Mouse (Mus musculus) hindbrain, embryonic 10.5 days (tissue): ENCODE results near the gene Cypt2. TPM values are rescaled to one million over a fixed set of nuclear protein-coding genes. Genes with fewer than 3 reads are reported as not detected.
"Not testable (repeated sequence)": the region's sequence is repeated elsewhere in the genome, so short reads cannot be mapped to it uniquely, and the experiment has no call there.

Source experiments
- DNase-seq: peaks from one replicate; pipeline ENCODE4 v3.0.0-alpha.2; 2017; ENCODE audit warnings: low spot score
- H3K27ac ChIP-seq: fragments of 300-500 bp; sonication (generic); 2 replicates; pipeline ENCODE4 v1.5.1; 2016; ENCODE audit warnings: mild to moderate bottlenecking, moderate library complexity
- H3K27me3 ChIP-seq: fragments of 300-500 bp; sonication (generic); 2 replicates; pipeline ENCODE4 v1.6.1; 2016; ENCODE audit warnings: mild to moderate bottlenecking; ENCODE audit not compliant: poor library complexity, insufficient read depth, severe bottlenecking
- H3K36me3 ChIP-seq: fragments of 300-500 bp; sonication (generic); 2 replicates; pipeline ENCODE4 v1.6.1; 2016; ENCODE audit warnings: mild to moderate bottlenecking, moderate library complexity
- H3K4me1 ChIP-seq: fragments of 300-500 bp; sonication (generic); replicated peaks from 2 replicates; pipeline ENCODE4 v1.6.1; 2016; ENCODE audit warnings: mild to moderate bottlenecking
- H3K4me3 ChIP-seq: fragments of 300-500 bp; sonication (generic); 2 replicates; pipeline ENCODE4 v1.5.1; 2016; ENCODE audit warnings: mild to moderate bottlenecking, moderate library complexity
- H3K9me3 ChIP-seq: fragments of 300-500 bp; sonication (generic); 2 replicates; pipeline ENCODE4 v1.6.1; 2016; ENCODE audit warnings: mild to moderate bottlenecking, moderate library complexity
- WGBS: fragments of 180-500 bp; shearing (Covaris S2); methylation state at CpG from one replicate; pipeline ENCODE4 v1.1.7; 2016; 5-methylcytosine and 5-hydroxymethylcytosine counted together
- polyA plus RNA-seq: library from polyadenylated mRNA; unstranded; fragments of >200 nt; fragmentation: Nextera tagmentation; extraction: Ambion mirVana; gene quantifications from 2 replicates; pipeline ENCODE4 v1.2.1, GENCODE M21; 2016

Gene Cypt2
- polyA plus RNA-seq = not detected in 2 replicates

DNA sequence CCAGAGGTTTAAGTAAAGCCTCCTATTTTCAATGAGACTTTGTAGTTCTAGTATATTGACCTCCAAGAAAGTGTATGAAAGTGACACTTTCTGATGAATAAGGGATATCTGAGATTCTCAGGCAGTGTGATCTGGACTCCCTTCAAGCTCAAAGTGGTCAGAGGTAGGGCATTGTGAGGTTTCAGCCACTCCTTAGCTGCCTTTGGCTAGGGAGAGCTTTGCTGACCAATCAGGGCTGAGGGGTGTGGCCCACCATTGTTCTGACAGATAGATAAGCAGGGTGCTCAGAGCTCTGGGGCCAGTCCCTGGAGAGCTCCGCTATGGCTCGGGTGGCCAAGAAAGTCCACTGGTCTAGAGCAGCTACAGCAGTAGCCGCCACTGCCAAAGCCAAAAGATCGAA, at the start of gene Cypt2:
Gene Cypt2, plus strand, starts transcription at position 301 of the 400 bp plus-strand sequence.
- not testable (repeated sequence) for DNase-seq, H3K9me3 ChIP-seq, H3K36me3 ChIP-seq, H3K27ac ChIP-seq, H3K4me3 ChIP-seq, H3K4me1 ChIP-seq
- peaks cover 15% of the 10 kb centered on the region; the same call in 1 of the 2 replicates for H3K27me3 ChIP-seq
- 84% methylated on average over 4 of the region's 4 CpGs for WGBS

DNA sequence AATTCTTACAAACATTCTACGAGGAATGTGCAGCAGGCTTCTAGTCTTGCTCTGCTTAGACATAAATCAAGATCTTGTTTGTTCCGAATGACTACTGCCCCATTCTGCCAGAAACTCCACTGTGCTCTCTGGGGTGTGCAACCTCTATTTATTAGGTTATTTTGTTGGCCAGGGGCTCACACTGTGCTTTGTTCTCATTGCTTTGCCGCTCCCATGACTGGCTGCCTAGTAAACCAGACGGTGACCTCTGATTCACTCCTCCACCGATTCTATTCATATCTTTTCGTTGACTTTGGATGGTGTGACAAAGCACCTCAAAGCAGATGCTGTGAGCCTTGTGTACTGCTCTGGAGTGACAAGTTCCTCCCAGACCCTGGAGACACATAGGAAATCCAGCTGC, 46.7 kb downstream of the Cypt2 start:
- no peaks in the 10 kb centered on the region for H3K27me3 ChIP-seq
- WGBS = 51% methylated on average over 6 of the region's 6 CpGs
- H3K4me3 ChIP-seq = no peak overlapping the region
- H3K27ac ChIP-seq = no peak overlapping the region
- DNase-seq = no peak
- H3K4me1 ChIP-seq = no peaks in the 10 kb centered on the region
- no peaks in the 10 kb centered on the region for H3K36me3 ChIP-seq
- no peaks in the 10 kb centered on the region for H3K9me3 ChIP-seq
